Mouse (Mus musculus): Measurements from ENCODE around the gene Arfgef3. TPM values are rescaled to one million over a fixed set of nuclear protein-coding genes. Genes with fewer than 3 reads are reported as not detected.

Arfgef3 gene
- total and polyA plus RNA-seq, 3 experiments = not detected

GRCm38 (mm10) chr10:18788601-18789000, 44.9 kb upstream of the Arfgef3 start:
- Histone ChIP-seq H3K27ac (ENCODE audit: control insufficient read depth, low read depth, low read length) (no peak overlapping the region), H3K4me3 (ENCODE audit: control insufficient read depth in 1 of 2, insufficient read depth in 1 of 2, low read depth in 2 of 2, low read length in 2 of 2) (no peak overlapping the region), H3K27me3 (ENCODE audit: control insufficient read depth in 1 of 2, insufficient read depth in 2 of 2, low read length in 2 of 2) (no peaks in the 10 kb centered on the region), H3K4me1 (ENCODE audit: control insufficient read depth in 1 of 2, insufficient read depth in 2 of 2, low read length in 2 of 2) (no peaks in the 10 kb centered on the region), H3K36me3 (ENCODE audit: control insufficient read depth in 1 of 2, insufficient read depth in 2 of 2, low read length in 2 of 2) (no peaks in the 10 kb centered on the region), H3K9me3 (replicated peaks; ENCODE audit: insufficient read depth, low read length) (no peaks in the 10 kb centered on the region), H3K9ac (ENCODE audit: control insufficient read depth, low read depth, low read length, poor library complexity, severe bottlenecking) (no peak overlapping the region), H3K79me2 (ENCODE audit: control insufficient read depth, insufficient read depth, low read length, poor library complexity) (no peaks in the 10 kb centered on the region)
- DNase-seq (ENCODE audit: low read depth, low spot score) = no peak
- TF ChIP-seq MAX (IDR thresholded peaks at IDR 0.05; ENCODE audit: low read length) (no peak), KAT2A (conservative IDR thresholded peaks at IDR 0.05; ENCODE audit: low read depth, low read length) (no peak), USF1 (IDR thresholded peaks at IDR 0.05; ENCODE audit: low read depth, low read length) (no peak), MYC (IDR thresholded peaks at IDR 0.05; ENCODE audit: low read depth, low read length) (no peak), ZNF384 (IDR thresholded peaks at IDR 0.05; ENCODE audit: low read depth, low read length) (no peak), MAZ (IDR thresholded peaks at IDR 0.05; ENCODE audit: low read depth, low read length) (no peak), TAL1 (IDR thresholded peaks at IDR 0.05; ENCODE audit: low read length) (no peak)

DNA sequence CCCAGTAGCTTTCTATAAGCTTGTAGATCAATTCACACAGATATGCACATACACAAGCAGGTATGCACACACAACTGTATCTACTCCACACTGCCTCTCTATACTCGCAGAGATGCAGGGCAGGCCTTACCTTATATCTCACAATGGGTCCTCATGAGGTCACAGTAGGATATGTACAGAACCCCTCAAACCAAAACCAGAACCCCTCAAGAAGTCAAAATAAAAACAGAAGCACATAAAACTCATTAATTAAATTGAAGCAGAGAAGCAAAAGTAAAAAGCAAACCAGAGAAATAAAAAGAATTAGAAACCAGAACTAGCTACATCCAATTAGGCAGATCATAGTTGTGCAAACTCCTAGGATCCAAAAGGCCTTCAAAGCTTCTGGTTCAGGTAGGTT, 42.9 kb upstream of the Arfgef3 start, which contains the start of gene Gm4922:
Gene Gm4922, minus strand, starts transcription at position 101 of the 400 bp plus-strand sequence.
- Histone ChIP-seq H3K79me2 (ENCODE audit: control insufficient read depth, insufficient read depth, low read length, poor library complexity) (no peaks in the 10 kb centered on the region), H3K9ac (ENCODE audit: control insufficient read depth, low read depth, low read length, poor library complexity, severe bottlenecking) (no peak within 1 kb of the TSS), H3K27ac (ENCODE audit: control insufficient read depth, low read depth, low read length) (no peak within 1 kb of the TSS), H3K36me3 (ENCODE audit: control insufficient read depth in 1 of 2, insufficient read depth in 2 of 2, low read length in 2 of 2) (no peaks in the 10 kb centered on the region), H3K27me3 (ENCODE audit: control insufficient read depth in 1 of 2, insufficient read depth in 2 of 2, low read length in 2 of 2) (no peaks in the 10 kb centered on the region), H3K4me1 (ENCODE audit: control insufficient read depth in 1 of 2, insufficient read depth in 2 of 2, low read length in 2 of 2) (no peaks in the 10 kb centered on the region), H3K9me3 (replicated peaks; ENCODE audit: insufficient read depth, low read length) (no peaks in the 10 kb centered on the region), H3K4me3 (ENCODE audit: control insufficient read depth in 1 of 2, insufficient read depth in 1 of 2, low read depth in 2 of 2, low read length in 2 of 2) (no peak within 1 kb of the TSS)
- TF ChIP-seq MXI1 (IDR thresholded peaks at IDR 0.05; ENCODE audit: low read depth, low read length) (no peak), ELF1 (IDR thresholded peaks at IDR 0.05; ENCODE audit: low read depth, low read length) (no peak), USF2 (IDR thresholded peaks at IDR 0.05; ENCODE audit: borderline replicate concordance in 1 of 2, insufficient read depth in 1 of 2, low read depth in 1 of 2, low read length in 2 of 2) (no peak), TAL1 (IDR thresholded peaks at IDR 0.05; ENCODE audit: low read length) (no peak), MEF2A (IDR thresholded peaks at IDR 0.05; ENCODE audit: extremely low read depth, insufficient replicate concordance, low read depth, low read length, poor library complexity, severe bottlenecking) (no peak), POLR2A (IDR thresholded peaks at IDR 0.05; ENCODE audit: control insufficient read depth in 1 of 2, insufficient read depth in 1 of 2, low read depth in 1 of 2, low read length in 2 of 2, poor library complexity in 1 of 2) (no peak), MYC (IDR thresholded peaks at IDR 0.05; ENCODE audit: low read depth, low read length) (no peak), SMC3 (IDR thresholded peaks at IDR 0.05; ENCODE audit: low read depth, low read length) (no peak), NELFE (IDR thresholded peaks at IDR 0.05; ENCODE audit: low read depth, low read length) (no peak), CTCF (IDR thresholded peaks at IDR 0.05 in 2 of 3, conservative IDR thresholded peaks at IDR 0.05 in 1 of 3; ENCODE audit: control insufficient read depth in 1 of 3, insufficient read depth in 1 of 3, low read depth in 2 of 3, low read length in 3 of 3, poor library complexity in 1 of 3, severe bottlenecking in 1 of 3) (no peak), RAD21 (IDR thresholded peaks at IDR 0.05; ENCODE audit: low read depth, low read length) (no peak), ZKSCAN1 (IDR thresholded peaks at IDR 0.05; ENCODE audit: low read depth, low read length) (no peak), ETS1 (IDR thresholded peaks at IDR 0.05; ENCODE audit: low read depth, low read length) (no peak), CHD1 (IDR thresholded peaks at IDR 0.05; ENCODE audit: low read depth, low read length) (no peak), JUND (IDR thresholded peaks at IDR 0.05; ENCODE audit: low read depth, low read length) (no peak), RCOR1 (IDR thresholded peaks at IDR 0.05; ENCODE audit: low read depth, low read length) (no peak)
- DNase-seq (ENCODE audit: low read depth, low spot score) = no peak

All from MEL (cell line).